Comparison of ENCODE assay signal across 22 mouse cellular contexts in the genomic region with DNA sequence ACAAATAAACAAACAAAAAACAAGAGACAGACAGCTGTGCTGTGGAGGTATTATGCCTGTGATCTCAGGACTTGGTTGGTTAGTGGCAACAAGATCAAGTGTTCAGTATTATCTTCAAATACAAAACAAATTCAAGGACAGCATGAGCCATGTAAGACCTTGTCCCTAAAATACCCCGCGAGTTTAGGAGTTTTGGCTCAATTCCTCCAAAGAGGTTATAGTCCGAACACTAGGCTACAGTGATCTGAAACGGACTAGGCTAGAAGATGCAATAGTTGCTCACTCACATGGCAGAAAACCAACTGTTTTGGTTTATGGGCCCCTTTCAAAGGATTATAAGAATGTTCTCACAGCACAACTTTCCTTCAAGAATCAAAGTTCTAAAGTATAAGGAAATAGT. TPM values are rescaled to one million over a fixed set of nuclear protein-coding genes. Genes with fewer than 3 reads are reported as not detected.
DNase-seq lines count a peak whose midpoint lies in the region; TF ChIP-seq lines count a peak whose summit lies in the region.
"Had no signal": no experiment of that assay in that cellular context is flagged by ENCODE, and none has a peak within 500 bp of the region (broad histone marks: within the 10 kb centered on the region; RNA-seq: fewer than 3 reads in every experiment).

No protein-coding gene starts in this region.

- 0 out of 2 replicates have a peak overlapping the region, but pooled peaks have one; percentile 5 for H3K27ac ChIP-seq in embryonic fibroblast, embryonic 13.5 days (ENCODE audit: insufficient read depth, low read length)
- H3K27ac ChIP-seq: hindbrain, embryonic 12.5 days; hindbrain, postnatal 0 days; intestine, embryonic 15.5 days; lung, embryonic 15.5 days; midbrain, embryonic 10.5 days; midbrain, embryonic 15.5 days; neural tube, embryonic 15.5 days; stomach, postnatal 0 days had no signal

- DNase-seq in adrenal gland, adult 2 months: peak; percentile 71
- no peak for DNase-seq in adrenal gland, postnatal 4 days (ENCODE audit: low spot score in 2 of 2)
- DNase-seq in kidney, adult 8-10 months: peak; percentile 13 to 28
- DNase-seq in kidney, adult 18-20 months: no peak
- peak; percentile 15 for DNase-seq in ovary, adult 18-20 months (ENCODE audit: low spot score)
- DNase-seq in ovary, postnatal 36 days (ENCODE audit: low spot score): no peak
- DNase-seq in spleen, adult 18-20 months: no peak
- DNase-seq: cerebellum, adult 18-20 months; cerebellum, postnatal 10 days; gastrocnemius, postnatal 14 days; heart, postnatal 36 days; layer of hippocampus, postnatal 36 days; right cerebral cortex, adult 18-20 months had no signal

- no peak for TF ChIP-seq CTCF in embryonic fibroblast, embryonic 13.5 days (IDR thresholded peaks at IDR 0.05; ENCODE audit: borderline replicate concordance, insufficient read depth, low read length)

- no peak overlapping the region for H3K4me3 ChIP-seq in embryonic fibroblast, embryonic 13.5 days (ENCODE audit: insufficient read depth, low read length)
- H3K4me3 ChIP-seq: hindbrain, embryonic 12.5 days; intestine, embryonic 15.5 days; lung, embryonic 15.5 days; midbrain, embryonic 10.5 days; midbrain, embryonic 15.5 days; neural tube, embryonic 15.5 days had no signal

- peaks cover 4% of the 10 kb centered on the region for H3K4me1 ChIP-seq in embryonic fibroblast, embryonic 13.5 days (ENCODE audit: control insufficient read depth, insufficient read depth, low read length)
- H3K4me1 ChIP-seq: hindbrain, embryonic 12.5 days; intestine, embryonic 15.5 days; lung, embryonic 15.5 days; midbrain, embryonic 10.5 days had no signal

- no peak for TF ChIP-seq POLR2A in embryonic fibroblast, embryonic 13.5 days (IDR thresholded peaks at IDR 0.05; ENCODE audit: low read depth, low read length)

RNA-seq across cellular contexts. Expression of gene Trim33, which starts 9.7 kb away (rescaled TPM):
- total RNA-seq in adrenal gland, adult 2 months (2021): 10 to 100 TPM; 30.8 to 44.2 TPM
- polyA plus RNA-seq in adrenal gland, adult 2 months (2012; rRNA removed): 5.3 and 6.3 TPM in 2 replicates
- 10 to 100 TPM; 44.2 to 50.2 TPM for total RNA-seq in adrenal gland, postnatal 4 days (2021)
- 43.5 and 47.5 TPM in 2 replicates for polyA plus RNA-seq in embryonic fibroblast, embryonic 13.5 days (2011; ENCODE audit: insufficient read length, low read depth, missing spikeins)

Comparison
In these comparisons a context has a peak if more than half of its experiments do, and no peak if none do; other contexts are left out.
1. DNase-seq: peak in adrenal gland, adult 2 months (single experiment), kidney, adult 8-10 months (2 of 2) and ovary, adult 18-20 months (single experiment); none in adrenal gland, postnatal 4 days (0 of 2), kidney, adult 18-20 months (single experiment), ovary, postnatal 36 days (single experiment) and spleen, adult 18-20 months (0 of 2).